Comparison of ENCODE assay signal across 27 mouse cellular contexts in genomic region chr2:32576532-32576931, GRCm38 (mm10). TPM values are rescaled to one million over a fixed set of nuclear protein-coding genes. Genes with fewer than 3 reads are reported as not detected.
DNase-seq lines count a peak whose midpoint lies in the region; ATAC-seq lines count a peak whose summit lies in the region.
"Had no signal": no experiment of that assay in that cellular context is flagged by ENCODE, and none has a peak within 500 bp of the region (broad histone marks: within the 10 kb centered on the region; RNA-seq: fewer than 3 reads in every experiment).

No protein-coding gene starts in this region.

- peak overlapping the region; percentile 94; the same call in 1 of the 2 replicates for H3K4me2 ChIP-seq in hindbrain, embryonic 15.5 days
- H3K4me2 ChIP-seq in hindbrain, embryonic 16.5 days (ENCODE audit: low read length): peak overlapping the region; percentile 98

- no peaks in the 10 kb centered on the region for H3K36me3 ChIP-seq in hindbrain, embryonic 15.5 days
- H3K36me3 ChIP-seq in hindbrain, embryonic 10.5 days: peaks cover 9% of the 10 kb centered on the region
- 0 out of 2 replicates have a peak, but pooled peaks cover 3% of the 10 kb centered on the region for H3K36me3 ChIP-seq in hindbrain, embryonic 16.5 days (ENCODE audit: control insufficient read depth, insufficient read depth, low read length)
- H3K36me3 ChIP-seq in limb, embryonic 10.5 days: peaks cover 16% of the 10 kb centered on the region

- H3K27me3 ChIP-seq in hindbrain, embryonic 15.5 days: peaks cover 17% of the 10 kb centered on the region
- peaks cover 56% of the 10 kb centered on the region for H3K27me3 ChIP-seq in hindbrain, embryonic 10.5 days (ENCODE audit: insufficient read depth, poor library complexity, severe bottlenecking)
- H3K27me3 ChIP-seq in hindbrain, embryonic 16.5 days (replicated peaks; ENCODE audit: control insufficient read depth, insufficient read depth, low read length): peaks cover 6% of the 10 kb centered on the region
- H3K27me3 ChIP-seq in limb, embryonic 10.5 days (ENCODE audit: low read depth, poor library complexity, severe bottlenecking): peaks cover 58% of the 10 kb centered on the region

- peak overlapping the region; percentile 54; the same call in 1 of the 2 replicates for H3K4me3 ChIP-seq in hindbrain, embryonic 15.5 days
- H3K4me3 ChIP-seq in hindbrain, embryonic 10.5 days: no peak overlapping the region
- no peak overlapping the region for H3K4me3 ChIP-seq in hindbrain, embryonic 16.5 days (ENCODE audit: low read length)
- 0 out of 2 replicates have a peak overlapping the region, but pooled peaks have one; percentile 68 for H3K4me3 ChIP-seq in limb, embryonic 10.5 days
- H3K4me3 ChIP-seq: gastrocnemius, adult 2 months had no signal

- 0 out of 2 replicates have a peak overlapping the region, but pooled peaks have one; percentile 59 for H3K9ac ChIP-seq in hindbrain, embryonic 15.5 days
- H3K9ac ChIP-seq in hindbrain, embryonic 16.5 days (ENCODE audit: low read depth, low read length): no peak overlapping the region
- H3K9ac ChIP-seq: embryonic facial prominence, embryonic 15.5 days; liver, postnatal 0 days had no signal

- no peak for ATAC-seq in hindbrain, embryonic 15.5 days (ENCODE audit: low FRiP score, low read depth)
- no peak for ATAC-seq in hindbrain, embryonic 16.5 days
- ATAC-seq: intestine, embryonic 16.5 days; liver, postnatal 0 days had no signal

- no peak overlapping the region for H3K27ac ChIP-seq in hindbrain, embryonic 15.5 days (replicated peaks)
- no peak overlapping the region for H3K27ac ChIP-seq in hindbrain, embryonic 10.5 days
- H3K27ac ChIP-seq in hindbrain, embryonic 16.5 days (ENCODE audit: low read depth, low read length): no peak overlapping the region
- H3K27ac ChIP-seq in limb, embryonic 10.5 days: no peak overlapping the region
- H3K27ac ChIP-seq: embryonic facial prominence, embryonic 15.5 days; gastrocnemius, adult 2 months; heart, embryonic 10.5 days; midbrain, embryonic 12.5 days; stomach, postnatal 0 days had no signal

- H3K4me1 ChIP-seq in hindbrain, embryonic 15.5 days (replicated peaks): peaks cover 30% of the 10 kb centered on the region
- H3K4me1 ChIP-seq in hindbrain, embryonic 10.5 days (replicated peaks): peaks cover 26% of the 10 kb centered on the region
- peaks cover 11% of the 10 kb centered on the region for H3K4me1 ChIP-seq in hindbrain, embryonic 16.5 days (ENCODE audit: control insufficient read depth, insufficient read depth, low read depth, low read length)
- peaks cover 33% of the 10 kb centered on the region for H3K4me1 ChIP-seq in limb, embryonic 10.5 days

- no peaks in the 10 kb centered on the region for H3K9me3 ChIP-seq in hindbrain, embryonic 15.5 days
- no peaks in the 10 kb centered on the region for H3K9me3 ChIP-seq in hindbrain, embryonic 10.5 days
- H3K9me3 ChIP-seq in hindbrain, embryonic 16.5 days (ENCODE audit: control insufficient read depth, low read length): no peaks in the 10 kb centered on the region
- H3K9me3 ChIP-seq in limb, embryonic 10.5 days (replicated peaks): no peaks in the 10 kb centered on the region
- H3K9me3 ChIP-seq: embryonic facial prominence, embryonic 15.5 days; heart, embryonic 10.5 days; midbrain, embryonic 12.5 days had no signal

- WGBS in hindbrain, embryonic 15.5 days: 91% methylated on average over 9 of the region's 9 CpGs
- WGBS in hindbrain, embryonic 10.5 days: 91% methylated on average over 9 of the region's 9 CpGs
- 88% methylated on average over 9 of the region's 9 CpGs for WGBS in hindbrain, embryonic 16.5 days
- 91% methylated on average over 9 of the region's 9 CpGs for WGBS in limb, embryonic 10.5 days

- peak; percentile 50 for DNase-seq in cerebellum, adult 9-11 months
- no peak for DNase-seq in cerebellum, postnatal 25 days
- no peak for DNase-seq in hindbrain, embryonic 10.5 days (ENCODE audit: low spot score)
- DNase-seq in limb, embryonic 10.5 days (ENCODE audit: low spot score): no peak
- DNase-seq in adrenal gland, adult 8-10 months: no peak
- DNase-seq in embryo, embryonic 10.5 days (ENCODE audit: low spot score): no peak
- DNase-seq: adrenal gland, adult 2 months; cerebellum, postnatal 14 days; gastrocnemius, adult 2 months; kidney, adult 9 months; kidney, postnatal 14 days; left cerebral cortex, postnatal 4 days; liver, postnatal 0 days; lung, postnatal 10 days; right cerebral cortex, postnatal 14 days; thymus, postnatal 14 days had no signal

RNA-seq across cellular contexts. Expression of gene 9430097D07Rik, which starts 1.0 kb away (rescaled TPM):
- 0.79 and 0.87 TPM in 2 replicates for polyA plus RNA-seq in hindbrain, embryonic 15.5 days (2015; fragmentation: Nextera tagmentation; extraction: Ambion mirVana)
- 0.11 and 0.39 TPM in 2 replicates for polyA plus RNA-seq in hindbrain, embryonic 10.5 days (2016; fragmentation: Nextera tagmentation; extraction: Ambion mirVana)
- polyA plus RNA-seq in hindbrain, embryonic 16.5 days (2015; fragmentation: Nextera tagmentation; extraction: Ambion mirVana): 0.72 and 1.6 TPM in 2 replicates
- polyA plus RNA-seq in limb, embryonic 10.5 days (2016; fragmentation: Nextera tagmentation; extraction: Ambion mirVana): 0.24 TPM in 1 of 2 replicates, not detected in the other
- total RNA-seq in adrenal gland, adult 8-10 months (2022): not detected
- total RNA-seq: adrenal gland, adult 2 months; gastrocnemius, adult 2 months; gastrocnemius, postnatal 4 days; hematopoietic stem cell, adult 5-6 weeks had no signal
- polyA plus RNA-seq: adrenal gland, adult 2 months; heart, embryonic 16.5 days; intestine, embryonic 16.5 days; liver, embryonic 11.5 days; liver, postnatal 0 days; stomach, postnatal 0 days had no signal

RNA-seq across cellular contexts. Expression of gene Pip5kl1, which starts 1.9 kb away (rescaled TPM):
- polyA plus RNA-seq in hindbrain, embryonic 15.5 days (2015; fragmentation: Nextera tagmentation; extraction: Ambion mirVana): 11.9 and 15.3 TPM in 2 replicates
- 1.6 and 2.5 TPM in 2 replicates for polyA plus RNA-seq in hindbrain, embryonic 10.5 days (2016; fragmentation: Nextera tagmentation; extraction: Ambion mirVana)
- polyA plus RNA-seq in hindbrain, embryonic 16.5 days (2015; fragmentation: Nextera tagmentation; extraction: Ambion mirVana): 16.9 and 20.4 TPM in 2 replicates
- 1.0 and 2.7 TPM in 2 replicates for polyA plus RNA-seq in limb, embryonic 10.5 days (2016; fragmentation: Nextera tagmentation; extraction: Ambion mirVana)
- total RNA-seq in adrenal gland, adult 8-10 months (2022): under 1 TPM in 1 of 4 experiments, not detected in 3; 0.46 TPM
- total RNA-seq: gastrocnemius, adult 2 months; gastrocnemius, postnatal 4 days; hematopoietic stem cell, adult 5-6 weeks had no signal
- polyA plus RNA-seq: liver, postnatal 0 days had no signal

RNA-seq across cellular contexts. Expression of gene Dpm2, which starts 5.9 kb away (rescaled TPM):
- polyA plus RNA-seq in hindbrain, embryonic 15.5 days (2015; fragmentation: Nextera tagmentation; extraction: Ambion mirVana): 138 and 140 TPM in 2 replicates
- polyA plus RNA-seq in hindbrain, embryonic 10.5 days (2016; fragmentation: Nextera tagmentation; extraction: Ambion mirVana): 116 and 131 TPM in 2 replicates
- polyA plus RNA-seq in hindbrain, embryonic 16.5 days (2015; fragmentation: Nextera tagmentation; extraction: Ambion mirVana): 142 and 150 TPM in 2 replicates
- 104 and 109 TPM in 2 replicates for polyA plus RNA-seq in limb, embryonic 10.5 days (2016; fragmentation: Nextera tagmentation; extraction: Ambion mirVana)
- 10 to 100 TPM; 57.1 to 68.1 (median 62.4) TPM for total RNA-seq in adrenal gland, adult 8-10 months (2022)

RNA-seq across cellular contexts. Expression of gene St6galnac4, which starts 10.4 kb away (rescaled TPM):
- polyA plus RNA-seq in hindbrain, embryonic 15.5 days (2015; fragmentation: Nextera tagmentation; extraction: Ambion mirVana): 41.2 and 41.9 TPM in 2 replicates
- polyA plus RNA-seq in hindbrain, embryonic 10.5 days (2016; fragmentation: Nextera tagmentation; extraction: Ambion mirVana): 19.8 and 21.0 TPM in 2 replicates
- polyA plus RNA-seq in hindbrain, embryonic 16.5 days (2015; fragmentation: Nextera tagmentation; extraction: Ambion mirVana): 49.6 and 54.3 TPM in 2 replicates
- polyA plus RNA-seq in limb, embryonic 10.5 days (2016; fragmentation: Nextera tagmentation; extraction: Ambion mirVana): 26.0 and 26.1 TPM in 2 replicates
- 10 to 100 TPM in 3 of 4 experiments, 1 to 10 TPM in 1; 8.5 to 18.9 (median 13.8) TPM for total RNA-seq in adrenal gland, adult 8-10 months (2022)

RNA-seq across cellular contexts. Expression of gene St6galnac6, which starts 23.0 kb away (rescaled TPM):
- 24.1 and 27.7 TPM in 2 replicates for polyA plus RNA-seq in hindbrain, embryonic 15.5 days (2015; fragmentation: Nextera tagmentation; extraction: Ambion mirVana)
- 12.7 and 14.1 TPM in 2 replicates for polyA plus RNA-seq in hindbrain, embryonic 10.5 days (2016; fragmentation: Nextera tagmentation; extraction: Ambion mirVana)
- polyA plus RNA-seq in hindbrain, embryonic 16.5 days (2015; fragmentation: Nextera tagmentation; extraction: Ambion mirVana): 29.5 and 35.4 TPM in 2 replicates
- 11.8 and 16.7 TPM in 2 replicates for polyA plus RNA-seq in limb, embryonic 10.5 days (2016; fragmentation: Nextera tagmentation; extraction: Ambion mirVana)
- total RNA-seq in adrenal gland, adult 8-10 months (2022): 10 to 100 TPM; 42.7 to 61.4 (median 51.8) TPM

Comparison
In these comparisons a context has a peak if more than half of its experiments do, and no peak if none do; other contexts are left out.
1. H3K4me3 ChIP-seq: peak in hindbrain, embryonic 15.5 days (single experiment) and limb, embryonic 10.5 days (single experiment); none in hindbrain, embryonic 10.5 days (single experiment) and hindbrain, embryonic 16.5 days (single experiment).